Mouse (Mus musculus) megakaryocyte, adult 5-6 weeks (primary cell): ENCODE results near the gene Slc51a. TPM values are rescaled to one million over a fixed set of nuclear protein-coding genes. Genes with fewer than 3 reads are reported as not detected.

Experiments
- ATAC-seq: 2 replicates; pipeline ENCODE4 v1.8.0; 2016; ENCODE audit warnings: mild to moderate bottlenecking, inconsistent platforms; ENCODE audit not compliant: poor library complexity, severe bottlenecking
- total RNA-seq, 2 experiments: library from RNA; stranded (forward) in 1 of 2; stranded (reverse) in 1 of 2; fragments of 153-499, 151-499 nt in 1 of 2; fragments of 221-1000, 200-1000 nt in 1 of 2; gene quantifications; 2 replicates each; pipeline versions ENCODE4 v1.2.3 to v1.2.4; 2015 to 2017

Gene Slc51a
- total RNA-seq, 2 experiments from 2014 or later, result not detected

- no peak for ATAC-seq
Measured at GRCm38 (mm10) chr16:32434691-32435090, 53.0 kb downstream of the Slc51a start.

GRCm38 (mm10) chr16:32434066-32434465, 53.6 kb downstream of the Slc51a start:
- peak; percentile 69 for ATAC-seq

GRCm38 (mm10) chr16:32433138-32433537, 54.5 kb downstream of the Slc51a start:
- no peak for ATAC-seq

GRCm38 (mm10) chr16:32431926-32432325, 55.8 kb downstream of the Slc51a start:
- no peak for ATAC-seq

- ATAC-seq, result peak; percentile 29
Measured at GRCm38 (mm10) chr16:32431047-32431591, 56.6 kb downstream of the Slc51a start.

GRCm38 (mm10) chr16:32430474-32431046, 57.1 kb downstream of the Slc51a start, which contains the start of gene Pcyt1a:
TSS of gene Pcyt1a (plus strand) at chr16:32430921.
- ATAC-seq, result peak; percentile 92

GRCm38 (mm10) chr16:32427506-32427905, 60.2 kb downstream of the Slc51a start:
- ATAC-seq, result no peak

Other genes starting within 250 kb of the Slc51a start
- 10.9 and 13.9 TPM in 2 replicates for gene Fbxo45, start 240.7 kb downstream of the Slc51a start, total RNA-seq (2015)
- gene Fbxo45, start 240.7 kb downstream of the Slc51a start, total RNA-seq (2017), result 15.4 TPM in 2 replicates
- gene Wdr53, start 240.7 kb downstream of the Slc51a start, total RNA-seq (2015), result 12.4 and 16.6 TPM in 2 replicates
- gene Wdr53, start 240.7 kb downstream of the Slc51a start, total RNA-seq (2017), result 19.4 and 19.8 TPM in 2 replicates
- gene Smco1, start 216.4 kb downstream of the Slc51a start, total RNA-seq (2015), result not detected in 2 replicates
- not detected in 2 replicates for gene Smco1, start 216.4 kb downstream of the Slc51a start, total RNA-seq (2017)
- 11.8 and 13.1 TPM in 2 replicates for gene Rnf168, start 210.4 kb downstream of the Slc51a start, total RNA-seq (2015)
- 42.2 and 44.2 TPM in 2 replicates for gene Rnf168, start 210.4 kb downstream of the Slc51a start, total RNA-seq (2017)
- 26.2 and 38.3 TPM in 2 replicates for gene Ubxn7, start 155.6 kb downstream of the Slc51a start, total RNA-seq (2015)
- gene Ubxn7, start 155.6 kb downstream of the Slc51a start, total RNA-seq (2017), result 25.0 and 31.4 TPM in 2 replicates
- gene Tm4sf19, start 87.4 kb downstream of the Slc51a start, total RNA-seq (2015), result not detected in 2 replicates
- gene Tm4sf19, start 87.4 kb downstream of the Slc51a start, total RNA-seq (2017), result not detected in 2 replicates
- 25.3 and 25.4 TPM in 2 replicates for gene Tctex1d2, start 68.2 kb downstream of the Slc51a start, total RNA-seq (2015)
- 26.2 and 30.9 TPM in 2 replicates for gene Tctex1d2, start 68.2 kb downstream of the Slc51a start, total RNA-seq (2017)
- 32.5 and 38.2 TPM in 2 replicates for gene Pcyt1a, start 57.0 kb downstream of the Slc51a start, total RNA-seq (2015)
- gene Pcyt1a, start 57.0 kb downstream of the Slc51a start, total RNA-seq (2017), result 43.9 and 59.9 TPM in 2 replicates
- 0.33 TPM in 1 of 2 replicates, not detected in the other for gene Zdhhc19, start 8.4 kb upstream of the Slc51a start, total RNA-seq (2015)
- not detected in 2 replicates for gene Zdhhc19, start 8.4 kb upstream of the Slc51a start, total RNA-seq (2017)
- 29.5 and 41.5 TPM in 2 replicates for gene Tfrc, start 121.0 kb upstream of the Slc51a start, total RNA-seq (2015)
- 29.6 and 44.3 TPM in 2 replicates for gene Tfrc, start 121.0 kb upstream of the Slc51a start, total RNA-seq (2017)
- gene Tnk2, start 156.0 kb upstream of the Slc51a start, total RNA-seq (2015), result 5.5 and 12.0 TPM in 2 replicates
- gene Tnk2, start 156.0 kb upstream of the Slc51a start, total RNA-seq (2017), result 6.4 and 8.6 TPM in 2 replicates
- gene Muc4, start 248.0 kb upstream of the Slc51a start, total RNA-seq (2015), result not detected in 2 replicates
- gene Muc4, start 248.0 kb upstream of the Slc51a start, total RNA-seq (2017), result not detected in 2 replicates